Mouse (Mus musculus): Measurements from ENCODE around the gene Ppy. TPM values are rescaled to one million over a fixed set of nuclear protein-coding genes. Genes with fewer than 3 reads are reported as not detected.

Gene Ppy
- total RNA-seq (2014; rRNA removed; ENCODE audit: low replicate concordance) (not detected in 2 replicates), polyA plus RNA-seq (2015; fragmentation: Nextera tagmentation; extraction: Ambion mirVana) (not detected in 2 replicates)

DNA sequence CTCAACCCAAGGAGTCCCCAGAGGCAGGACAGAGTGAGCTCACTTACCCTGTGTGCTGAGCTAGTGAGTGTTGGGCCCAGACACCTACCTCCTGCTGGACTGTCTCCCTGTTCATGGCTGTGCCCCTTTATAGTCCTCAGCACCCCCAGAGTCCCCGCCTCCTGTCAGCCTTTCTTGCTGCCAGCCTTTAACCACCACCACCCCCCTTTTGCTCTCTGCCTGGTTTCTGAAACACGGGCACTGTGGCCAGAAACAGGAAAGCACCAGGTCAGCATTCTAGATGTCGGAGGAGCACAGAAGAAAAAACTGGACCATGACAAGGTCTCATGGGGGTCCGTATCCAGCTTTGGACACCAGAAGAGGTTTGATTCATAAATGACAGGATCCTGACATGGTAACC, at the start of gene Ppy:
TSS of gene Ppy (minus strand) at position 101 of the 400 bp plus-strand sequence.
- DNase-seq (ENCODE audit: low spot score): no peak
- H3K4me2 ChIP-seq (ENCODE audit: low read depth, low read length): no peak within 1 kb of the TSS
- H3K36me3 ChIP-seq (replicated peaks; ENCODE audit: control insufficient read depth, insufficient read depth, low read length): no peaks in the 10 kb centered on the region
- peaks cover 45% of the 10 kb centered on the region for H3K27me3 ChIP-seq (ENCODE audit: control insufficient read depth, insufficient read depth, low read length)
- peaks cover 8% of the 10 kb centered on the region for H3K4me1 ChIP-seq (ENCODE audit: control insufficient read depth, insufficient read depth)
- no peak within 1 kb of the TSS for H3K9ac ChIP-seq (replicated peaks; ENCODE audit: low read depth, low read length)
- H3K27ac ChIP-seq (ENCODE audit: low read depth): no peak within 1 kb of the TSS
- 83% methylated on average over 4 of the region's 4 CpGs for WGBS
- H3K4me3 ChIP-seq (ENCODE audit: low read depth, low read length): no peak within 1 kb of the TSS
- TF ChIP-seq CTCF (IDR thresholded peaks at IDR 0.05; ENCODE audit: low read depth) (no peak), EP300 (IDR thresholded peaks at IDR 0.05; ENCODE audit: low read depth) (no peak)
- ATAC-seq (ENCODE audit: insufficient read depth, low read depth): no peak
- H3K9me3 ChIP-seq (replicated peaks; ENCODE audit: control insufficient read depth, low read length): no peaks in the 10 kb centered on the region

GRCm38 (mm10) chr11:102147213-102147989, 46.3 kb upstream of the Ppy start:
- H3K27ac ChIP-seq (ENCODE audit: low read depth): no peak overlapping the region
- H3K9ac ChIP-seq (replicated peaks; ENCODE audit: low read depth, low read length): no peak overlapping the region
- WGBS: 9% methylated on average over 34 of the region's 34 CpGs
- peaks cover 11% of the 10 kb centered on the region for H3K4me1 ChIP-seq (ENCODE audit: control insufficient read depth, insufficient read depth)
- no peaks in the 10 kb centered on the region for H3K9me3 ChIP-seq (replicated peaks; ENCODE audit: control insufficient read depth, low read length)
- peak overlapping the region; percentile 25; the same call in 1 of the 2 replicates for H3K4me2 ChIP-seq (ENCODE audit: low read depth, low read length)
- no peak overlapping the region for H3K4me3 ChIP-seq (ENCODE audit: low read depth, low read length)
- ATAC-seq (ENCODE audit: insufficient read depth, low read depth) (no peak), DNase-seq (ENCODE audit: low spot score) (no peak)
- peaks cover 1% of the 10 kb centered on the region; the same call in 1 of the 2 replicates for H3K36me3 ChIP-seq (replicated peaks; ENCODE audit: control insufficient read depth, insufficient read depth, low read length)
- peaks cover 58% of the 10 kb centered on the region for H3K27me3 ChIP-seq (ENCODE audit: control insufficient read depth, insufficient read depth, low read length)
- TF ChIP-seq CTCF (IDR thresholded peaks at IDR 0.05; ENCODE audit: low read depth) (no peak), EP300 (IDR thresholded peaks at IDR 0.05; ENCODE audit: low read depth) (no peak)

GRCm38 (mm10) chr11:102146531-102146930, 45.4 kb upstream of the Ppy start:
- Histone ChIP-seq H3K36me3 (replicated peaks; ENCODE audit: control insufficient read depth, insufficient read depth, low read length) (no peaks in the 10 kb centered on the region), H3K9me3 (replicated peaks; ENCODE audit: control insufficient read depth, low read length) (no peaks in the 10 kb centered on the region), H3K27me3 (ENCODE audit: control insufficient read depth, insufficient read depth, low read length) (peaks cover 58% of the 10 kb centered on the region), H3K4me2 (ENCODE audit: low read depth, low read length) (peak overlapping the region; percentile 59; the same call in 1 of the 2 replicates), H3K4me1 (ENCODE audit: control insufficient read depth, insufficient read depth) (peaks cover 11% of the 10 kb centered on the region), H3K4me3 (ENCODE audit: low read depth, low read length) (peak overlapping the region; percentile 38), H3K9ac (replicated peaks; ENCODE audit: low read depth, low read length) (no peak overlapping the region), H3K27ac (ENCODE audit: low read depth) (no peak overlapping the region)
- ATAC-seq (ENCODE audit: insufficient read depth, low read depth): no peak
- TF ChIP-seq EP300 (IDR thresholded peaks at IDR 0.05; ENCODE audit: low read depth) (no peak), CTCF (IDR thresholded peaks at IDR 0.05; ENCODE audit: low read depth) (no peak)
- 10% methylated on average over 17 of the region's 17 CpGs for WGBS
- no peak for DNase-seq (ENCODE audit: low spot score)

- peak overlapping the region; percentile 38 for H3K4me3 ChIP-seq (ENCODE audit: low read depth, low read length)
- WGBS: 7% methylated on average over 16 of the region's 16 CpGs
- no peaks in the 10 kb centered on the region for H3K9me3 ChIP-seq (replicated peaks; ENCODE audit: control insufficient read depth, low read length)
- peaks cover 58% of the 10 kb centered on the region for H3K27me3 ChIP-seq (ENCODE audit: control insufficient read depth, insufficient read depth, low read length)
- H3K4me2 ChIP-seq (ENCODE audit: low read depth, low read length): peak overlapping the region; percentile 59
- no peak overlapping the region for H3K9ac ChIP-seq (replicated peaks; ENCODE audit: low read depth, low read length)
- ATAC-seq (ENCODE audit: insufficient read depth, low read depth): no peak
- H3K27ac ChIP-seq (ENCODE audit: low read depth): no peak overlapping the region
- H3K36me3 ChIP-seq (replicated peaks; ENCODE audit: control insufficient read depth, insufficient read depth, low read length): no peaks in the 10 kb centered on the region
- peaks cover 11% of the 10 kb centered on the region for H3K4me1 ChIP-seq (ENCODE audit: control insufficient read depth, insufficient read depth)
- no peak for DNase-seq (ENCODE audit: low spot score)
- TF ChIP-seq CTCF (IDR thresholded peaks at IDR 0.05; ENCODE audit: low read depth) (no peak), EP300 (IDR thresholded peaks at IDR 0.05; ENCODE audit: low read depth) (no peak)
Observed at GRCm38 (mm10) chr11:102146005-102146404, 44.9 kb upstream of the Ppy start.

DNA sequence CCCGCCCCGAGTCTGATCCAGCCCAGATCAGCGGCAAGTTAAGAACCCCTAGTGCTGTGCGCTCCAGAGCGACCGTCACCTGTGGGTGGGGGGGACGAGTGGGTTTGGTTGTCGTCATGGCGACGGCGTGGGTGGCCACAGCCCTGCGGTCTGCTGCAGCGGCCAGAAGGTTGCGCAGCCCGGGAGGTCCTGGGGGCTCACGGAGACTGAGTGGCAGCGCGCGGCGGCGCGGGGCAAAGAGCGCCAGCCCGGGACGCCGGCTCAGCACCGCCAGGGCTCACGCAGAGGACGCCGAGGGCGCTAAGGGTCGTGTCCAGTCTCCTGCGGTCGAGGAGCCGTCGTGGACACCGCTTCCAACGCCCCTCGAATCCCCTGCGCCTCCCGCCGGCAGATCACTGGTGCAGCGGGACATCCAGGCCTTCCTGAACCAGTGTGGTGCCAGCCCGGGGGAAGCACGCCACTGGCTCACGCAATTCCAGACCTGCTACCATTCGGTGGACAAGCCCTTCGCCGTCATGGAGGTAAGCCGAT, 44.4 kb upstream of the Ppy start, which contains the start of gene Nags:
TSS of gene Nags (plus strand) at position 43 of the 531 bp plus-strand sequence.
- H3K27me3 ChIP-seq (ENCODE audit: control insufficient read depth, insufficient read depth, low read length): peaks cover 58% of the 10 kb centered on the region
- no peaks in the 10 kb centered on the region for H3K36me3 ChIP-seq (replicated peaks; ENCODE audit: control insufficient read depth, insufficient read depth, low read length)
- TF ChIP-seq CTCF (IDR thresholded peaks at IDR 0.05; ENCODE audit: low read depth): no peak
- no peak for TF ChIP-seq EP300 (IDR thresholded peaks at IDR 0.05; ENCODE audit: low read depth)
- H3K9me3 ChIP-seq (replicated peaks; ENCODE audit: control insufficient read depth, low read length): no peaks in the 10 kb centered on the region
- DNase-seq (ENCODE audit: low spot score) (no peak), ATAC-seq (ENCODE audit: insufficient read depth, low read depth) (no peak; the same call in 1 of the 2 replicates)
- H3K9ac ChIP-seq (replicated peaks; ENCODE audit: low read depth, low read length): no peak within 1 kb of the TSS
- peaks cover 11% of the 10 kb centered on the region for H3K4me1 ChIP-seq (ENCODE audit: control insufficient read depth, insufficient read depth)
- no peak within 1 kb of the TSS for H3K27ac ChIP-seq (ENCODE audit: low read depth)
- peak within 1 kb of the TSS; percentile 59 for H3K4me2 ChIP-seq (ENCODE audit: low read depth, low read length)
- WGBS: 3% methylated on average over 50 of the region's 50 CpGs
- H3K4me3 ChIP-seq (ENCODE audit: low read depth, low read length): peak within 1 kb of the TSS; percentile 38
